Mouse (Mus musculus): ENCODE measurements around the gene Poc1a. TPM values are rescaled to one million over a fixed set of nuclear protein-coding genes. Genes with fewer than 3 reads are reported as not detected.

Gene Poc1a
- total RNA-seq, 1 experiment from 2014 or later: 26.5 TPM

DNA sequence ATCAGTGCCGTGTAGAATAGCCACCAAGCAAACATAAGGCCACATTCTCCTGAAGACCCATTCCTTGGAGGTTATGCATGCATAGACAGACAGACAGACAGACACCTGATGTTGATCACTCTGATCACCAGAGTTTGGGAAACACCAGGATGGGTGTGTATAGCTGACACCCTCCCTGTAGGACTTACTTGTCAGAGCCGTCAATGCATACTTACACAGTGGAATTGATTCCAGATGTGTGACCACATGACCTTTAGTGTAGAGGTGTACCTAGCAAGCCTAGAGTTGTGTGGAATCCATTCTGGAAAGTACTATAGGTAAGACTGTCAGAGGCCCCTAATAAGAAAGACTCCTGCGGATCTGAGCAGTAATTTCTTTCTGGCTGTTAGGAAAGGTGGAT lies 76.3 kb downstream of the Poc1a start:
- no peak for ATAC-seq (replicated peaks; ENCODE audit: low read depth, poor library complexity, severe bottlenecking)

DNA sequence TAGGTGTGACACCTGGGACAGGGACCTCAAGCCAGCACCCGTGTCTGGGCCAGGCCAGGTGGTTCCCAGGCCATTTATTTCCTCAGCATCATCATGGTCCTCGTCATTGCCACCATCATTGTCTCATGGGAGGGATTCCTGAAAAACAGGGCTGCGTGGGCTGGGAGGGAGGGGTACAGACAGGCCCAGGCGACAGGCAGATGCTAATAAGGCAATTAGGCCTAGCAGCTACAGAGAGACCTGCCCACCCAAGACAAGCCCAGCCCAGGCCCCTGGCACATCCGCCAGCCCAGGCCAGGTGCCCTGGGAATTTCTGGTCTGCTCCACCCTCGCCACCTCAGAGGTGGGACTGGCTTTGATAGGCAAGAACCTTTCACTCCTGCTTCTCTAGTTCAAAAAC lies 78.4 kb downstream of the Poc1a start:
- no peak for ATAC-seq (replicated peaks; ENCODE audit: low read depth, poor library complexity, severe bottlenecking)

DNA sequence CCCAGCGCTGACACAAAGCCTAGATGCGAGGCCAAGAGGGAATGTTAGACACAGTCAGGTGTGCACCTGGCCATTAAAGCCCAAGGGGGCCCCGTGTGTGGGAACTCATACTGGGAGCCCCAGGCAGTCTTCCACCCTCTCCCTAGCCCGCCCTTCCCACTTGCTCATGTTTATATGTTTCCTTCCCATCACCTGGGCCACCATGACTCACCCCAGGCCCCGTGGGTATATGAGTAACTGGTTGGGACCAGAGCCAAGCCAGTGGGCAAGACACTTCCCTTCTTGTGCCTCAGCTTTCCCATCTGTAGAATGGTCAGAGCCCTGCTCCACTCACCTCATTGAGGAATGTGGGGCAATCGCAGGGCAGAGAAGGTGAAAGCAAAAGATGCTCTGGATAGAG lies 80.3 kb downstream of the Poc1a start:
- ATAC-seq (replicated peaks; ENCODE audit: low read depth, poor library complexity, severe bottlenecking): no peak

DNA sequence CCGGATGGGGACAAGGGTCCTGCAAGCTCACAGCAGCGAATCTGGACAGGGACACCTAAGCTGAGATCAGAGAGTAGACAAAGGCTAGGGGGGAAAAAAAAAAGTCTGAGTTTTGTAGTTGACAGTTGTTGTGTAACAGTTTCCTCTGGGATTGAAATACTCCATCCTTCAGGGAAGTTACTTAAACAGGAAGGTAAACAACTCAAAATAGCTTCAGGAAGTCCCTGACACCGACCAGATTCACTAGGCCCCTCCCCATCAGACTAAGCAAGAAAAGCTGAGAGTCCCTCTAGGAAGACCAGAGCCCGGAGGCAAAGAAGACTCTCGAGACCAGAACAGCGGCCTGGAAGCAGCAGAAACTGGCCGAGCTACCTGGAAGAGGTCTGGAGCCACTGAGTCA lies 84.5 kb downstream of the Poc1a start:
- ATAC-seq (replicated peaks; ENCODE audit: low read depth, poor library complexity, severe bottlenecking): no peak

DNA sequence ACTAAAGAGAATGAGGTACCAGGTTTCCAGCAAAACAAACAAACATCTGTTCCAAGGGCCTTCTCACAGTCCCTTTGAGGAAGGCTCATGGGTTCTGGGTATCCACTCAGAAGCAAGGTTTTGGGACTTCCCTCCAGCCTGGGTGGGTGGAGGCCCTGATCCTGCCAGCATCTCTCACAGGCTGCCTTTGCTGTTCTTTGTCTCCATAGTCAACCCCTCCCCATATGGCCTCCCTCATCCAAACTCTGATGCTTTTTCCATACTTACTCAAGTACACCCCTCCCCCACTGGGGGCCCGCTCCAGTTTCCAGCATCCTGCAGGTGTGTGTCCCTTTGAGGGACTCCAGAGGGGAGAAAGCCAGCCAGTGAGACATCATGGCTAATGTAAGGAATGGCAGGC lies 85.3 kb downstream of the Poc1a start:
- ATAC-seq (replicated peaks; ENCODE audit: low read depth, poor library complexity, severe bottlenecking): no peak

DNA sequence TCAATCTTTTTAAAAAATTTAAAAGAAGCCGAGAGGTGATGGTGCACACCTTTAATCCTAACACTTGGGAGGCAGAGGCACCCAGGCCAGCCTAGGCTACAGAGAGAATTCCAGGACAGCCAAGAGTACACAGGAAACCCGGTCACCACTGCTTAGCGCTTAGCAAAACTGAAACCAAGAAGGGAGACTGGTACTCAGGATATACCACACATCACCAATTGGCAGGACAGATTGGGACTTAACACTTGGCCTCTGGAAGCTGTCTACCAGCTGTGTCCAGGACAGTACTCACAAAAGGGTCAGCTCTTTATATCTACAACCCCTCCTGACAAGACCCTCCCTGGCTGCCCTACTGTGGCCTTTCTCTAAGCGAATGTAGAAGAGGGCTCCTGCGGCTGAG lies 86.1 kb downstream of the Poc1a start:
- ATAC-seq (replicated peaks; ENCODE audit: low read depth, poor library complexity, severe bottlenecking): no peak

DNA sequence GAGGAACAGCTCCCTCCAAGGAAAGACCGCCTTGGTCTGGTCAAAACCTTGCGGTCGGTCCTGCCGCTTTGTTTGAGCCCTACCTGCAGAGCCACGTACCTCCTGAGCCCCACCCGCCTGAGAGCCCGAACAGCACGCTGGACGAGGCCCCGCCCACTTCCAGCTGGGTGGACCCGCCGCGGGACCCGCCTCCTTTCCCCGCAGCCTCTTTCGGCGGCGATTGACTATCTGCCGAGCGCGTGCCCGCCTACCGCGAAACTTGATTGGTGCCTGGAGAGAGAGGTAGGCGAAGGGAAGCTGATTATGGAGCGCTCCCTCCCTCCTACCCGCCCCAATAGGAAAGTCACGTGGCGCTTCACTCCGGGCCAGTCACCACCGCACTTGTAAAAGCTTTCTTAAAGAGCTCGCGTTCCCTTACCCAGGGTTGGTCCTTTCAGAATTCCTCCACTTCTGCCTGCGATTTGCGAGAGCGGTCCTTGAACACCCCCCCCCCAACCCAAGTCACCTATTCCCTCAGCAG lies 86.8 kb downstream of the Poc1a start:
- ATAC-seq (replicated peaks; ENCODE audit: low read depth, poor library complexity, severe bottlenecking): peak; percentile 86

DNA sequence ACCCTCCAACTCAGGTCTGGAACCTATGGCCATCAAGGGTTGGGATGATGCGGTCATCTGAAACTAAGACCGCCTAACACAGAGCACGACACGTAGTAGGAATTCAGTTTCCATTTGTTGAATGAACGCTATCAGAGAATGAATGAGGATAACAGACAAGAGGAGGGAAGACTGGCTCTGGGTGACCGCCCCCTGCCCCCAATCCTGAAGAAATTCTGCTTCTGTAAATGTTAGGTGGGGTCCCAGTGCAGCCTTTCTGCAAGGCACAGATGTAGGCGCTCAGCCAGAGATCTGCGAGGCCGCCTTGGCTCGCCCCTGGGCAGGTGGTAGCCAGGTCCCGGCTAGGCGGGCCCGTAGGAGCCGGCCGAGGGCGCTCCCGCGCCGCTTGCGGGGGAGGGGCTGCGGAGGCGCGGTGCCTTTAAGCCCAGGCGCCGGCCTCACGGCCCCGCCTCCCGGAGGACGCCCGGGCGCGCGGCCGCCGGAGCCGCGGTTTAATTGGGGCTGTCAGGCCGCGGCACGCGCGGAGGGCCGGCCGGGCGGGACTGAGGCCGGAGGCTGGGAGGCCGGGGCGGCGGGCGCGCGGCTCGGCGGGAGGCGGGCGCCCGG lies 87.4 kb downstream of the Poc1a start, which contains the start of gene Dusp7:
Gene Dusp7, plus strand, starts transcription at position 521 of the 606 bp plus-strand sequence.
- no peak; the same call in 1 of the 2 replicates for ATAC-seq (replicated peaks; ENCODE audit: low read depth, poor library complexity, severe bottlenecking)

DNA sequence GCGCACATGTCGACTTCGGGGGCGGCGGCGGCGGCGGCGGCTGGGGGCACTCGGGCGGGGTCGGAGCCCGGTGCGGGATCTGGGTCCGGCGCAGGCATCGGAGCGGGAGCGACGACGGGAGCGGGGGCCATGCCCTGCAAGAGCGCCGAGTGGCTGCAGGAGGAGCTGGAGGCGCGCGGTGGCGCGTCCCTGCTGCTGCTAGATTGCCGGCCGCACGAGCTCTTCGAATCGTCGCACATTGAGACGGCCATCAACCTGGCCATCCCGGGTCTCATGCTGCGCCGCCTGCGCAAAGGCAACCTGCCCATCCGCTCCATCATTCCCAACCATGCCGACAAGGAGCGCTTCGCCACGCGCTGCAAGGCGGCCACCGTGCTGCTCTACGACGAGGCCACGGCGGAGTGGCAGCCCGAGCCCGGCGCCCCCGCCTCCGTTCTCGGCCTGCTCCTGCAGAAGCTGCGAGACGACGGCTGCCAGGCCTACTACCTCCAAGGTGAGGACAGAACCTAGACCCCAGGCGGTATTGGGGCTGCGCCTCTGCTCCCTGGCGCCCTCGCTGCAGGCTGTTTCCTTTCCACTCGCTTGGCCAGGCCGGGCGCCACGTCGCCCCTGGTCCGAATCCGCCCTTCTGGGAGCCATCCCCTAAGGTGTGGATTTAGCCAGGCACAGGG lies 88.1 kb downstream of the Poc1a start:
- no peak; the same call in 1 of the 2 replicates for ATAC-seq (replicated peaks; ENCODE audit: low read depth, poor library complexity, severe bottlenecking)

DNA sequence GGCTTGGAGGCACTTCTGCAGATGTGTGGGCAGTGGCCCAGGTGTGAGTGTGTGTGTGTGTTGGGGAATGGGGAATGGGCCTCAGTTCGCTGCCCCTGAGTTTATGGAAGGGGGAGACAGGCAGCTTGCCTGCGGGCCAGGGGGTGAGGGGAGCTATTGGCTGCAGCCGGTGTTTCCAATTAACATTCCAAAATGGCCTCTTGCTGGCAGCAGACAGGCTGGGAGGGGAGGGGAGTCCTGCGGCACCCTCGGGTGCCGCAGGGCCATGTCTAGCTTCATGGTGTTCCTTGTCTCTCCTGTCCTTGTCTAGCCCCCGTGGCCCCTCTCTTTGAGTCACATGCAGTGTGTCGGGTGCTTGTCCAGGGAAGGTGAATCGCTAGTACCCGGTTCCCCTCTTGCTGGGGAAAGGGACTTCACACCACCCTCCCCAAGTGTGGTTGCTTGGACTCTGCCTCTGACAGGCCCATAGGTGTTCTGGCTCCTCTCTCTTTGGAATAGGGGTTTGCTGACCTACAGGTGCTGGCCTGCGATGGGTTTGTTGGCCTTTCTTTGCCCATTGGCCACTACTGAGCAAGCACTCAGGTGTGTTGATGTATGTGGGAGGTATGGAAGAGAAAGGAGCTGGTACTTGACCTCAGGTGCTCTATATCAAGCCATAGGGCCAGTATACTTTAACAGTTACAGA lies 89.1 kb downstream of the Poc1a start:
- ATAC-seq (replicated peaks; ENCODE audit: low read depth, poor library complexity, severe bottlenecking): no peak

DNA sequence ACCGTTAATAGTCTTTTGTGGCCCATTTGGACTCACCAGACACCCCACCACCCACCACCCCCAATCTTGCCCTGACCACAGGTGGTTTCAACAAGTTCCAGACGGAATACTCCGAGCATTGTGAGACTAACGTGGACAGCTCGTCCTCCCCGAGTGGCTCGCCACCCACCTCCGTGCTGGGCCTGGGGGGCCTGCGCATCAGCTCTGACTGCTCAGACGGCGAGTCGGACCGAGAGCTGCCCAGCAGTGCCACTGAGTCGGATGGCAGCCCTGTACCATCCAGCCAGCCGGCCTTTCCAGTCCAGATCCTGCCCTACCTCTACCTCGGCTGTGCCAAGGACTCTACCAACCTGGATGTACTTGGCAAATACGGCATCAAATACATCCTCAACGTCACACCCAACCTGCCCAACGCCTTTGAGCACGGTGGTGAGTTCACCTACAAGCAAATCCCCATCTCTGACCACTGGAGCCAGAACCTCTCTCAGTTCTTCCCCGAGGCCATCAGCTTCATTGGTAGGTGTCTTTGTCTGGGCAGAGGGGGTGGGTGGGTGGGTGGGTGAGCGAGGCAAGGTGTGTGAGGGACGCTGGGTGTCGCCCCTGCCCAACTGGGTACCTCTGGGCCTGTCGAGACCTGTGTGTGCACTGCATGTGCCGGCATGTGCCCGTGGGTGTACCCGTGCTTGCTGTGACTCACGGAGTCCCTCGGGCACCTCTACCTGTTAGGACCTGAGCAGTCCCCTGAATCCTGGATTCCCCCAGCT lies 89.9 kb downstream of the Poc1a start:
- ATAC-seq (replicated peaks; ENCODE audit: low read depth, poor library complexity, severe bottlenecking): no peak

DNA sequence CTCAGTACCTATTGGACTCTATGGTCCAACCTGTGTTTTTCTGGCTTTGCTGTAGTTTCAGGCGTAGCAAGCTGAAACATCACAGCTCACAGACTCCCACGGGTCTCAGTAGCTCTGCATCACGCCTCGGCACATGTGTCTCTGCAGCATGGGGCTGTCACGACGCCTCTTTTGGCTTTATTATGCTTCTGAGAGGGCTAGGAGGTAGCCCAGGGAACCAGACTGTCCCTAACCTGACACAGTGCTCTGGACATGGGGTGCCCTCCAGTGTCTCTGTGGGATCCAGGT lies 90.5 kb downstream of the Poc1a start:
- ATAC-seq (replicated peaks; ENCODE audit: low read depth, poor library complexity, severe bottlenecking): no peak

DNA sequence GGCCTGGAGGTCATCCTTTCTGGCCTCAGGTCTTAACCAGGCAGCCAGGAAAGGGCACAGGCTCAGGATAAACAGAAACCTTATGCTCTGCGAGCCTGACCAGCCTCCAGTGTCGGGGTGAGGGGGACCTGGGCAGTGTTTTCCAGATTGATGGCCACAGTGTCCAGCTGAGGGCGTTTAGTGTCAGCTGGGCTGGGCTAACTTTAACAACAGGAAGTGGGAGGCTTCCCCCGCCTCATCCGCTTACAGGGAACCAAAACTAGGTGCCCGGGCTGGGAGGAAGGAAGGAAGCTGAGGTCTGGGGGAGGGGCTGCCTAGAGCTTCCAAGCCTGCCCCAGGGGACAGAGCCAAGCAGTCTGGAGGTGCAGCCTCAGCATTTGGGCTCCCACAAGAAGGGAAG lies 90.9 kb downstream of the Poc1a start:
- ATAC-seq (replicated peaks; ENCODE audit: low read depth, poor library complexity, severe bottlenecking): peak; percentile 51

DNA sequence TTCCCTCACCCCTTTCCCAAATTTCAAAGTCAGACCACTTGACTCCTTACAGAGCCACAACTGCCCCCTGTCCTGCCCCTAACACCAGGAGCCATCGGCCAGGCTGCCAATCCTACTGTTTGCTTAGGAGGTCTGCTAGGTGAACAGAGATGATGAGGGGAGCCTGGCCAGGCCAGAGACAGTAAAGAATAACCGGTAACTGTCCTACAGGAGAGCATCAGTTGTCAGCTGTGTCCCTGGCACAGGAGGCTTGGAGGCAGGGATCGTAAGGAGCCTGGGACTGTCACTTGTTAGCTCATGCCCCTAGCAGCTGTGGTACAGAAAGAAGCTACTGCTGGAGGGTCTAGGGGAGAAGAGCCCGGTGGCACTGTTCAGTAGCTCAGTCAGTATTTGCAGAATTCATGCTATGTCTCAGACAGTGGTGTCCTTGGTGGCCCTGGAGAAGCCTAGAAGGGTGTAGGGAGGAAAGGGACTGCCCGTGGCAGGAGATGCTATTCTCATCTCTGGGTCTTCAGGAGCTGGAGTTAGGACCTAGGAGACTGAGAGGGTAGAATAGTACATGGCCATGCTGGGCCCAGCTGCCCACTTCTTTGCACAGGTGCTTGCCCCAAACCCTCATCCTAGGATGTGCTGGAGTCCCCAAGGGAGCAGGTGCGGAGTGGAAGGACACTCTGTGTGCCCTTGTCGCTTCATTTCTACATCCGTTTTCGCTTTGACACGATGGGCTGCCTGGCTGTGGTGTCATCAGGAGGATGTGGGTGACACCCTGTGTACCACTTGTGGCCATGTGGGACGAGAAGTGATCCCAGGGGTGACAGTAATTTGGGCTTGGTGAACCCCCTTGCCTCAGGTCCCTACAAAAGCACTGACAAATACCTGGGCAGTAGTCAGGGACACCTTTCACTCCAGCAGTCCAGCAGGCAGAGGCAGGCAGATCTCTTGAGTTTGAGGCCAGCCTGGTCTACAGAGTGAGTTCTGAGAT lies 91.9 kb downstream of the Poc1a start:
- no peak for ATAC-seq (replicated peaks; ENCODE audit: low read depth, poor library complexity, severe bottlenecking)

DNA sequence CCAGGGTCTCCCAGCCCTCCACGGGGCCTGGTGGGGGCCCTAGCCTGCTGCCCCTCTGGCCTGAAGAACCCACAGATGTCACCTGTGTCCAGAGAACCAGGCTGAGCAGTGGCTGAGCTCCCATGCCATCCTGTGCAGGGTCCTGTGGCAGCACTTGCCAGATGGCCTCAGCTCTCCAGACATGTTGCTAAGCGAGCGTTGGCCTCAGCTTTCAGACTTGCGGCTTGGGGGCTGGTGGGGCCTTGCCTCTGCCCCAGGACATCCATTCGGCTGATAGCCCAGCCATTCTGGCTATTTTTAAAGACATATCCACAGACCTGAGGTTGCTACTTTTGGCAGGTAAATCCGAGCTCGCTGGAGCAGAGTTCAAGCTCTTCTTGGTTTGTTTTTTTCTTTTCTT lies 93.1 kb downstream of the Poc1a start:
- ATAC-seq (replicated peaks; ENCODE audit: low read depth, poor library complexity, severe bottlenecking): no peak

DNA sequence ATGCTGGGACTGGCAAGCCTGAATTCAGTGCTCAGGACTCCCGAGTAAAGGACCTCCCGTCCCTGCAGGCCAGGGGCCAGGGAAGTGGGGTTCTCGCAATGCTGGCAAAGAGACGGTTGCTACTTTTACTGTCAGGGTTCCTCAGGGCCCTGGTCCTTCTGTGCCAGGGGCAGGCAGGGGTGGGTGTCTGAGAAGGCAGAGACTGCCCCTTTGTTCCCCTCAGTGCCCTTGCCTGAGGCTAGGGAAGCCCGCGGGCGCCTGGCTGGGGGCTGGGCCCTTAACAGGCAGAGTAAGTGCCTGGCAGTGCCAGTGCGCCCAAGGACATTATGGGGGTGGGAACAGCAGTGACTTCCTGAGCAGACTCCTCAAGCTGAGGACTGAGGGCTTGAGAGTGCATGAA lies 96.4 kb downstream of the Poc1a start:
- no peak for ATAC-seq (replicated peaks; ENCODE audit: low read depth, poor library complexity, severe bottlenecking)

DNA sequence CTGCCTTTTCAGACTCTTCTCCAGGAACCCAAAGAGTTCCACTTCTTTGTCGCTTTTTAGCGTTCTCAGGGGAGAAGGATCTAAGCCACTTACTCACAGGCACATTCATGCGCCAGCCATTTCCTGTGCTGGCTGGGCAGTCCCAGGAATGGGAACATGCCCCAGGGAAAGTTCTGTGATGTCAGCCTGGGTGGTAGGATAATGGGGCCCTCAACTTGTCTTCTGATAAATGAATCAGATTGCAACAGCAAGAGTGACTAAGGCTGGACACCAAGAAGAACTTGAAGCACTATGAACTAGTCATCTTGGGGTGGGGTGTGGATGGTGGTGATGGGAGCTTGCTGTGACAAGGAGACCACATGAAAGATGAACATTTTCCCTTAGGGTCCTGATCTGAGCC lies 97.2 kb downstream of the Poc1a start:
- no peak for ATAC-seq (replicated peaks; ENCODE audit: low read depth, poor library complexity, severe bottlenecking)

DNA sequence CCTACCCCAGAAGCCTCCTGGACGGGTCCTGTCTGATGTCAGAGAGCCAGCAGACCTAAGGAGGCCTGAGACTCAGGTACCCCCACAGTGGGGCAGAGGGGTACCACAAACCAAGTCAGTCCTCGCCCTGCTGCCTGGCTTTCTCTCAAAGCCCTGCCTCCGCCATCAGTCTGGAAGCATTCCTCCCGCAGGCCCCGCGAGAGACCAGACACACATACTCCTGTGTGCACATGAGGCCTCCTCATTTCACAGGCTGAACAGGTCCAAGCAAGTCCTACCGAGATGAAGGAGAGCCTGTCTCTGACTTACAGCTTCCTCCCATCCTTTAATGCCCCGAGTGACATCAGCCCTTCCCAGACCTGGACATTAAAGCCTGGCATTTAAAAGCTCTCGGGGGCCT lies 97.9 kb downstream of the Poc1a start:
- no peak for ATAC-seq (replicated peaks; ENCODE audit: low read depth, poor library complexity, severe bottlenecking)

DNA sequence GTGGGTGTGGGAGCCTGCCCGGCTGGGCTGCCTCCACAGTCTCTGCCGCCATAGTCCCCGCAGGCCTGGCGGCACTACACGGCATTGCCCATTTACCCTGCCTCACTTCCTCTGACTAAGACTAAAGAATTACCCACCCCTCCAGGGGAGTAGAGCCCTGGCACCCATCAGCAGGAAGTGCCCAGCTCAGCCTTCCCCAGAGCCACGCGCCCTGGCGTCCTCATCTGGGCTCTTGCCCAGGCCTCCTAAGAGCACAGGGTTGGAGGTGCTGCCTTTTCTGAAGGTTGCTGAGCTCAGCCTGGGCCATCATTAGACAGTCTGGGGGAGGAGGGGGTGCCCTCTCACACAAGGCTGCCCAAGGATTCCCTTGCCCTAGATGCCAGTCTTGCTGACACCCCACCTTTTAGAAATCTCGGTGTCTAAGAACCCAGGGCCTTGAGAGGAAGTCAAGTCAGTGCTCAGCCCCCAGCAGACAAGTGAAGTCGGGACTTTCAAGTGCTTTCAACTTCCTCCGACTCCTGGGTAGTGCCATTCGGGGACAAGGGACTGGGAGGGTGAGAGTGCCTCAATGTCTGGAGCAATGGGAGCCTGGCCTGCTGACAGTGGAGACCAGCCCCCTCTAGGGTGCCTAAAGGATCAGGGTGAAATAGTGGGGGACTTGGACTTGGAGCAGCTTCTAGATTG lies 105.5 kb downstream of the Poc1a start:
- ATAC-seq (replicated peaks; ENCODE audit: low read depth, poor library complexity, severe bottlenecking): peak; percentile 72

All from common myeloid progenitor, adult 5-6 weeks (primary cell).